Mouse (Mus musculus): ENCODE measurements around the gene Zmat5. TPM values are rescaled to one million over a fixed set of nuclear protein-coding genes. Genes with fewer than 3 reads are reported as not detected.
A peak's percentile ranks its signal among the peaks of the same experiment; 100 is the strongest.

Gene Zmat5
- polyA plus RNA-seq, 1 experiment from 2014 or later: 60.7 TPM

- Histone ChIP-seq H3K9ac (0 out of 2 replicates have a peak overlapping the region, but pooled peaks have one; percentile 23), H3K27me3 (no peaks in the 10 kb centered on the region), H3K27ac (peak overlapping the region; percentile 27; the same call in 1 of the 2 replicates), H3K4me1 (peaks cover 16% of the 10 kb centered on the region), H3K4me3 (no peak overlapping the region), H3K9me3 (no peaks in the 10 kb centered on the region), H3K4me2 (no peak overlapping the region), H3K36me3 (peaks cover 62% of the 10 kb centered on the region)
- ATAC-seq (ENCODE audit: insufficient number of reproducible peaks, low FRiP score, low TSS enrichment, low read depth): no peak
- WGBS: 51% methylated on average over 13 of the region's 13 CpGs
Measured at GRCm38 (mm10) chr11:4678700-4679440, 25.6 kb upstream of the Zmat5 start.

GRCm38 (mm10) chr11:4679441-4679832, 25.0 kb upstream of the Zmat5 start:
- Histone ChIP-seq H3K4me1 (peaks cover 16% of the 10 kb centered on the region), H3K27me3 (no peaks in the 10 kb centered on the region), H3K4me3 (no peak overlapping the region), H3K27ac (peak overlapping the region; percentile 61), H3K9ac (no peak overlapping the region), H3K4me2 (no peak overlapping the region), H3K9me3 (no peaks in the 10 kb centered on the region), H3K36me3 (peaks cover 61% of the 10 kb centered on the region)
- ATAC-seq (ENCODE audit: insufficient number of reproducible peaks, low FRiP score, low TSS enrichment, low read depth): no peak
- WGBS: 77% methylated on average over 12 of the region's 12 CpGs

GRCm38 (mm10) chr11:4680126-4680525, 24.4 kb upstream of the Zmat5 start:
- H3K4me3 ChIP-seq: no peak overlapping the region
- H3K4me2 ChIP-seq: no peak overlapping the region
- peaks cover 16% of the 10 kb centered on the region for H3K4me1 ChIP-seq
- 31% methylated on average over 3 of the region's 3 CpGs for WGBS
- H3K36me3 ChIP-seq: peaks cover 55% of the 10 kb centered on the region
- ATAC-seq (ENCODE audit: insufficient number of reproducible peaks, low FRiP score, low TSS enrichment, low read depth): no peak
- H3K9me3 ChIP-seq: no peaks in the 10 kb centered on the region
- no peaks in the 10 kb centered on the region for H3K27me3 ChIP-seq
- H3K27ac ChIP-seq: no peak overlapping the region
- H3K9ac ChIP-seq: no peak overlapping the region

- WGBS: 81% methylated on average over 6 of the region's 6 CpGs
Measured at GRCm38 (mm10) chr11:4683516-4683915, 21.0 kb upstream of the Zmat5 start.

GRCm38 (mm10) chr11:4684186-4684585, 20.3 kb upstream of the Zmat5 start:
- H3K9me3 ChIP-seq: no peaks in the 10 kb centered on the region
- H3K27ac ChIP-seq: no peak overlapping the region
- no peak overlapping the region for H3K9ac ChIP-seq
- H3K36me3 ChIP-seq: peaks cover 43% of the 10 kb centered on the region
- H3K4me2 ChIP-seq: no peak overlapping the region
- no peak overlapping the region for H3K4me3 ChIP-seq
- no peaks in the 10 kb centered on the region for H3K27me3 ChIP-seq
- 38% methylated on average over 6 of the region's 6 CpGs for WGBS
- no peak for ATAC-seq (ENCODE audit: insufficient number of reproducible peaks, low FRiP score, low TSS enrichment, low read depth)
- H3K4me1 ChIP-seq: peaks cover 10% of the 10 kb centered on the region

More at GRCm38 (mm10) chr11:4683516-4683915, 21.0 kb upstream of the Zmat5 start:
- Histone ChIP-seq H3K4me2 (no peak overlapping the region), H3K9me3 (no peaks in the 10 kb centered on the region), H3K4me1 (peaks cover 16% of the 10 kb centered on the region), H3K27me3 (no peaks in the 10 kb centered on the region), H3K36me3 (peaks cover 45% of the 10 kb centered on the region), H3K27ac (no peak overlapping the region), H3K9ac (no peak overlapping the region), H3K4me3 (no peak overlapping the region)
- ATAC-seq (ENCODE audit: insufficient number of reproducible peaks, low FRiP score, low TSS enrichment, low read depth): no peak

GRCm38 (mm10) chr11:4685071-4685470, 19.4 kb upstream of the Zmat5 start:
- no peak overlapping the region for H3K27ac ChIP-seq
- H3K9me3 ChIP-seq: no peaks in the 10 kb centered on the region
- H3K4me1 ChIP-seq: peaks cover 1% of the 10 kb centered on the region
- H3K4me3 ChIP-seq: no peak overlapping the region
- no peak overlapping the region for H3K9ac ChIP-seq
- 68% methylated on average over 4 of the region's 4 CpGs for WGBS
- H3K36me3 ChIP-seq: peaks cover 40% of the 10 kb centered on the region
- H3K27me3 ChIP-seq: no peaks in the 10 kb centered on the region
- ATAC-seq (ENCODE audit: insufficient number of reproducible peaks, low FRiP score, low TSS enrichment, low read depth): no peak
- H3K4me2 ChIP-seq: no peak overlapping the region

- Histone ChIP-seq H3K4me3 (no peak overlapping the region), H3K27ac (no peak overlapping the region), H3K27me3 (no peaks in the 10 kb centered on the region)
Measured at GRCm38 (mm10) chr11:4685510-4685909, 19.0 kb upstream of the Zmat5 start.

GRCm38 (mm10) chr11:4687027-4687426, 17.5 kb upstream of the Zmat5 start:
- H3K4me2 ChIP-seq: no peak overlapping the region
- peaks cover 23% of the 10 kb centered on the region for H3K36me3 ChIP-seq
- H3K9ac ChIP-seq: no peak overlapping the region
- no peak overlapping the region for H3K27ac ChIP-seq
- no peaks in the 10 kb centered on the region for H3K4me1 ChIP-seq
- H3K9me3 ChIP-seq: no peaks in the 10 kb centered on the region
- no peak overlapping the region for H3K4me3 ChIP-seq
- ATAC-seq (ENCODE audit: insufficient number of reproducible peaks, low FRiP score, low TSS enrichment, low read depth): no peak
- WGBS: 63% methylated on average over 3 of the region's 3 CpGs
- H3K27me3 ChIP-seq: no peaks in the 10 kb centered on the region

More at GRCm38 (mm10) chr11:4685510-4685909, 19.0 kb upstream of the Zmat5 start:
- no peak overlapping the region for H3K9ac ChIP-seq
- ATAC-seq (ENCODE audit: insufficient number of reproducible peaks, low FRiP score, low TSS enrichment, low read depth): no peak
- H3K36me3 ChIP-seq: peaks cover 37% of the 10 kb centered on the region
- WGBS: 65% methylated on average over 5 of the region's 5 CpGs
- no peak overlapping the region for H3K4me2 ChIP-seq
- no peaks in the 10 kb centered on the region for H3K4me1 ChIP-seq
- H3K9me3 ChIP-seq: no peaks in the 10 kb centered on the region

GRCm38 (mm10) chr11:4687874-4688273, 16.6 kb upstream of the Zmat5 start:
- Histone ChIP-seq H3K4me1 (no peaks in the 10 kb centered on the region), H3K4me3 (no peak overlapping the region), H3K36me3 (peaks cover 15% of the 10 kb centered on the region), H3K27me3 (no peaks in the 10 kb centered on the region), H3K4me2 (no peak overlapping the region), H3K27ac (no peak overlapping the region), H3K9me3 (no peaks in the 10 kb centered on the region), H3K9ac (no peak overlapping the region)
- WGBS: 17% methylated on average over 3 of the region's 3 CpGs
- no peak for ATAC-seq (ENCODE audit: insufficient number of reproducible peaks, low FRiP score, low TSS enrichment, low read depth)

- Histone ChIP-seq H3K27me3 (no peaks in the 10 kb centered on the region), H3K4me1 (no peaks in the 10 kb centered on the region), H3K4me2 (no peak overlapping the region), H3K27ac (no peak overlapping the region), H3K9ac (no peak overlapping the region), H3K9me3 (no peaks in the 10 kb centered on the region), H3K36me3 (peaks cover 6% of the 10 kb centered on the region; the same call in 1 of the 2 replicates), H3K4me3 (no peak overlapping the region)
- WGBS: 59% methylated on average over 11 of the region's 11 CpGs
- ATAC-seq (ENCODE audit: insufficient number of reproducible peaks, low FRiP score, low TSS enrichment, low read depth): no peak
Measured at GRCm38 (mm10) chr11:4688632-4689380, 15.7 kb upstream of the Zmat5 start.

GRCm38 (mm10) chr11:4690353-4690752, 14.1 kb upstream of the Zmat5 start:
- Histone ChIP-seq H3K27me3 (no peaks in the 10 kb centered on the region), H3K4me2 (no peak overlapping the region), H3K4me3 (no peak overlapping the region), H3K4me1 (no peaks in the 10 kb centered on the region), H3K9ac (no peak overlapping the region), H3K36me3 (no peaks in the 10 kb centered on the region), H3K27ac (no peak overlapping the region), H3K9me3 (no peaks in the 10 kb centered on the region)
- ATAC-seq (ENCODE audit: insufficient number of reproducible peaks, low FRiP score, low TSS enrichment, low read depth): no peak
- 79% methylated on average over 7 of the region's 7 CpGs for WGBS

GRCm38 (mm10) chr11:4691213-4691612, 13.3 kb upstream of the Zmat5 start:
- H3K27ac ChIP-seq: no peak overlapping the region
- H3K9me3 ChIP-seq: no peaks in the 10 kb centered on the region
- H3K4me3 ChIP-seq: no peak overlapping the region
- no peaks in the 10 kb centered on the region for H3K36me3 ChIP-seq
- 65% methylated on average over 10 of the region's 10 CpGs for WGBS
- H3K4me2 ChIP-seq: no peak overlapping the region
- H3K9ac ChIP-seq: no peak overlapping the region
- ATAC-seq (ENCODE audit: insufficient number of reproducible peaks, low FRiP score, low TSS enrichment, low read depth): no peak
- no peaks in the 10 kb centered on the region for H3K27me3 ChIP-seq
- no peaks in the 10 kb centered on the region for H3K4me1 ChIP-seq

Measured in limb, embryonic 15.5 days (tissue).